In the genomic region with DNA sequence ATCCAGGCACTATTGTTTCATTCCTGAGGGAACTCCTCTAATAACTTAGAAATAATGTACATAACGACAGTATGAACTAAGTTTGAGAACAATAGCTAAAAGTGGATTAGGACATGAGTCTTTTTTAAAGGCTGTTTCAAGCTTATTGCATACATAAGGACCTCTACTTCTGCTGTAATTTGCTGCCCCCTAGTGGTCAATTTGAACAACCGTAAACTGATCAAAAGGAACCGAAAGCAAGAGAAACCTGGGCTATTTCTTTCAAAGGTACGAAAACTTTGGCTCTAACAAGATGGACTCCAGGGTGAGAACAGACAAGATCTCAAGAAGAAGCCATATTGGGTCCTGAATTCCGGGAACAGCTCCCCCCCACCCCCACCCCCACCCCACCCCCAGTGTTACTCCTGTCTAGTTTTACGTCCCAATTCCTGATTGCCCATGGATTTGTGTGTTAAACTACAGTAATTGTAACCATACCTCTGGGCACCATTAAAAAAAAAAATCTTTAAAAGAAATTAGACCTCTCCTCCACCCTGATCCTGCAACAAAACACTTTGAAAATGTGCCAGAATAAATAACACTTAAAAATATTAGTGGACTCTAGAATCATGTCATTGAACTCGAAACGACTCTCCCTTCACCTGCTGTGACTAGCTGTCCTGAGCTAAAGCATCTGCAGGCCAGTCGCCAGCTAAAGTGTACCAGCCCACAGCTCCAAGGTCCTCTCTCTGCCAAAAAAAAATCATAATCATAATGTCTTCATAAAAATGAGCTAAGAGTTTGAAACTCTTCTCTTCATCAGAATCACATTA, we compare ENCODE assay signal across 8 mouse cellular contexts. TPM values are rescaled to one million over a fixed set of nuclear protein-coding genes. Genes with fewer than 3 reads are reported as not detected.
A peak's percentile ranks its signal among the peaks of the same experiment; 100 is the strongest.
DNase-seq lines count a peak whose midpoint lies in the region; ATAC-seq and TF ChIP-seq lines count a peak whose summit lies in the region.

No protein-coding gene starts in this region.

- peak; percentile 52 to 90 for DNase-seq in adrenal gland, adult (ENCODE audit: inconsistent age in 2 of 2, low spot score in 1 of 2)
- peak; percentile 89 for DNase-seq in embryo, embryonic 10 days (ENCODE audit: low spot score)
- peak; percentile 53 to 67 for DNase-seq in heart, adult 9 months (ENCODE audit: low spot score in 2 of 2)
- DNase-seq in kidney, adult 8-10 months, result peak; percentile 59 to 85
- peak; percentile 95 for DNase-seq in limb, embryonic 14.5 days (ENCODE audit: low spot score)
- DNase-seq in midbrain, postnatal 0 days (ENCODE audit: low spot score), result peak; percentile 93
- DNase-seq in thymus, adult 2 months, result peak; percentile 55

- peak; percentile 94 for ATAC-seq in CD4-positive, CD25-positive, alpha-beta regulatory T cell, adult 4 months
- peak; percentile 71; the same call in 1 of the 2 replicates for ATAC-seq in limb, embryonic 14.5 days (ENCODE audit: low FRiP score, low read depth)
- peak; percentile 80; the same call in 1 of the 2 replicates for ATAC-seq in midbrain, postnatal 0 days (ENCODE audit: low FRiP score)

- H3K9ac ChIP-seq in limb, embryonic 14.5 days (ENCODE audit: low read depth, low read length, severe bottlenecking), result peak overlapping the region; percentile 16; the same call in 1 of the 2 replicates
- no peak overlapping the region for H3K9ac ChIP-seq in midbrain, postnatal 0 days (replicated peaks; ENCODE audit: low read length, poor library complexity, severe bottlenecking)

- H3K4me2 ChIP-seq in limb, embryonic 14.5 days (replicated peaks; ENCODE audit: low read depth, low read length, severe bottlenecking), result peak overlapping the region; percentile 42
- H3K4me2 ChIP-seq in midbrain, postnatal 0 days (ENCODE audit: low read depth, low read length, poor library complexity, severe bottlenecking), result peak overlapping the region; percentile 28; the same call in 1 of the 2 replicates

- 12% methylated on average over 9 of the region's 9 CpGs for WGBS in limb, embryonic 14.5 days
- WGBS in midbrain, postnatal 0 days, result 27% methylated on average over 9 of the region's 9 CpGs
- WGBS in thymus, adult 2 months, result 40% methylated on average over 9 of the region's 9 CpGs

- H3K36me3 ChIP-seq in limb, embryonic 14.5 days (ENCODE audit: control insufficient read depth, insufficient read depth, low read length), result no peaks in the 10 kb centered on the region
- H3K36me3 ChIP-seq in midbrain, postnatal 0 days (ENCODE audit: insufficient read depth, low read length), result no peaks in the 10 kb centered on the region
- H3K36me3 ChIP-seq in thymus, adult 2 months (ENCODE audit: control insufficient read depth, insufficient read depth, low read length), result no peaks in the 10 kb centered on the region

- H3K4me3 ChIP-seq in limb, embryonic 14.5 days (replicated peaks; ENCODE audit: low read length), result peak overlapping the region; percentile 19
- H3K4me3 ChIP-seq in midbrain, postnatal 0 days (ENCODE audit: low read depth, low read length), result no peak overlapping the region
- no peak overlapping the region for H3K4me3 ChIP-seq in thymus, adult 2 months (ENCODE audit: control insufficient read depth, insufficient read depth, low read length)

- no peak overlapping the region for H3K27ac ChIP-seq in limb, embryonic 14.5 days (replicated peaks; ENCODE audit: low read depth, low read length)
- no peak overlapping the region for H3K27ac ChIP-seq in midbrain, postnatal 0 days (ENCODE audit: low read depth, low read length)
- H3K27ac ChIP-seq in thymus, adult 2 months (ENCODE audit: control insufficient read depth, insufficient read depth, low read length), result no peak overlapping the region

- TF ChIP-seq POLR2A in limb, embryonic 14.5 days (IDR thresholded peaks at IDR 0.05; ENCODE audit: borderline replicate concordance, extremely low read depth, insufficient read depth, insufficient read length), result no peak
- no peak for TF ChIP-seq POLR2A in thymus, adult 2 months (IDR thresholded peaks at IDR 0.05; ENCODE audit: control insufficient read depth, extremely low read depth, insufficient read depth, low read length, poor library complexity)

- TF ChIP-seq CTCF in midbrain, postnatal 0 days (IDR thresholded peaks at IDR 0.05), result peak; percentile 90
- TF ChIP-seq CTCF in thymus, adult 2 months (IDR thresholded peaks at IDR 0.05; ENCODE audit: borderline replicate concordance, control insufficient read depth, extremely low read depth, insufficient read depth, low read length, poor library complexity), result no peak

- H3K9me3 ChIP-seq in limb, embryonic 14.5 days (ENCODE audit: control insufficient read depth, low read length), result no peaks in the 10 kb centered on the region
- H3K9me3 ChIP-seq in midbrain, postnatal 0 days (ENCODE audit: low read length), result no peaks in the 10 kb centered on the region

- no peaks in the 10 kb centered on the region for H3K27me3 ChIP-seq in limb, embryonic 14.5 days (ENCODE audit: control insufficient read depth, insufficient read depth, low read length)
- no peaks in the 10 kb centered on the region for H3K27me3 ChIP-seq in midbrain, postnatal 0 days (ENCODE audit: insufficient read depth, low read length)
- no peaks in the 10 kb centered on the region for H3K27me3 ChIP-seq in thymus, adult 2 months (ENCODE audit: control insufficient read depth, insufficient read depth, low read length)

- H3K4me1 ChIP-seq in limb, embryonic 14.5 days (ENCODE audit: control insufficient read depth, insufficient read depth, low read length), result peaks cover 3% of the 10 kb centered on the region; the same call in 1 of the 2 replicates
- H3K4me1 ChIP-seq in midbrain, postnatal 0 days (ENCODE audit: insufficient read depth, low read length), result no peaks in the 10 kb centered on the region
- no peaks in the 10 kb centered on the region for H3K4me1 ChIP-seq in thymus, adult 2 months (replicated peaks; ENCODE audit: control insufficient read depth, insufficient read depth, low read length)

RNA-seq across cellular contexts. Expression of a gene that starts 17.4 kb away (rescaled TPM):
- 10 to 100 TPM; 21.2 to 25.6 TPM for polyA plus RNA-seq in CD4-positive, CD25-positive, alpha-beta regulatory T cell, adult 4 months (2017; shearing (Covaris generic))
- polyA plus RNA-seq in limb, embryonic 14.5 days (2012; rRNA removed), result 60.1 and 61.1 TPM in 2 replicates
- polyA plus RNA-seq in limb, embryonic 14.5 days (2014; fragmentation: Nextera tagmentation; extraction: Ambion mirVana), result 68.0 and 69.3 TPM in 2 replicates
- total RNA-seq in midbrain, postnatal 0 days (2014; rRNA removed), result 144 and 180 TPM in 2 replicates
- 349 and 358 TPM in 2 replicates for polyA plus RNA-seq in midbrain, postnatal 0 days (2015; fragmentation: Nextera tagmentation; extraction: Ambion mirVana)
- 42.2 and 46.3 TPM in 2 replicates for polyA plus RNA-seq in thymus, adult 2 months (2012; rRNA removed)

RNA-seq across cellular contexts. Expression of a gene that starts 22.3 kb away (rescaled TPM):
- polyA plus RNA-seq in CD4-positive, CD25-positive, alpha-beta regulatory T cell, adult 4 months (2017; shearing (Covaris generic)), result not detected
- not detected in 2 replicates for polyA plus RNA-seq in limb, embryonic 14.5 days (2012; rRNA removed)
- not detected in 2 replicates for polyA plus RNA-seq in limb, embryonic 14.5 days (2014; fragmentation: Nextera tagmentation; extraction: Ambion mirVana)
- not detected in 2 replicates for total RNA-seq in midbrain, postnatal 0 days (2014; rRNA removed)
- polyA plus RNA-seq in midbrain, postnatal 0 days (2015; fragmentation: Nextera tagmentation; extraction: Ambion mirVana), result not detected in 2 replicates
- polyA plus RNA-seq in thymus, adult 2 months (2012; rRNA removed), result not detected in 2 replicates

RNA-seq across cellular contexts. Expression of a gene that starts 29.9 kb away (rescaled TPM):
- polyA plus RNA-seq in CD4-positive, CD25-positive, alpha-beta regulatory T cell, adult 4 months (2017; shearing (Covaris generic)), result not detected
- not detected in 2 replicates for polyA plus RNA-seq in limb, embryonic 14.5 days (2012; rRNA removed)
- polyA plus RNA-seq in limb, embryonic 14.5 days (2014; fragmentation: Nextera tagmentation; extraction: Ambion mirVana), result not detected in 2 replicates
- not detected in 2 replicates for total RNA-seq in midbrain, postnatal 0 days (2014; rRNA removed)
- not detected in 2 replicates for polyA plus RNA-seq in midbrain, postnatal 0 days (2015; fragmentation: Nextera tagmentation; extraction: Ambion mirVana)
- not detected in 2 replicates for polyA plus RNA-seq in thymus, adult 2 months (2012; rRNA removed)

RNA-seq across cellular contexts. Expression of a gene that starts 39.6 kb away (rescaled TPM):
- not detected for polyA plus RNA-seq in CD4-positive, CD25-positive, alpha-beta regulatory T cell, adult 4 months (2017; shearing (Covaris generic))
- not detected in 2 replicates for polyA plus RNA-seq in limb, embryonic 14.5 days (2012; rRNA removed)
- polyA plus RNA-seq in limb, embryonic 14.5 days (2014; fragmentation: Nextera tagmentation; extraction: Ambion mirVana), result not detected in 2 replicates
- not detected in 2 replicates for total RNA-seq in midbrain, postnatal 0 days (2014; rRNA removed)
- not detected in 2 replicates for polyA plus RNA-seq in midbrain, postnatal 0 days (2015; fragmentation: Nextera tagmentation; extraction: Ambion mirVana)
- not detected in 2 replicates for polyA plus RNA-seq in thymus, adult 2 months (2012; rRNA removed)

RNA-seq across cellular contexts. Expression of a gene that starts 55.4 kb away (rescaled TPM):
- not detected for polyA plus RNA-seq in CD4-positive, CD25-positive, alpha-beta regulatory T cell, adult 4 months (2017; shearing (Covaris generic))
- not detected in 2 replicates for polyA plus RNA-seq in limb, embryonic 14.5 days (2012; rRNA removed)
- not detected in 2 replicates for polyA plus RNA-seq in limb, embryonic 14.5 days (2014; fragmentation: Nextera tagmentation; extraction: Ambion mirVana)
- not detected in 2 replicates for total RNA-seq in midbrain, postnatal 0 days (2014; rRNA removed)
- not detected in 2 replicates for polyA plus RNA-seq in midbrain, postnatal 0 days (2015; fragmentation: Nextera tagmentation; extraction: Ambion mirVana)
- polyA plus RNA-seq in thymus, adult 2 months (2012; rRNA removed), result not detected in 2 replicates
